Mouse (Mus musculus): Measurements from ENCODE around the gene Smyd3. TPM values are rescaled to one million over a fixed set of nuclear protein-coding genes. Genes with fewer than 3 reads are reported as not detected.
A peak's percentile ranks its signal among the peaks of the same experiment; 100 is the strongest.

Gene Smyd3
- polyA plus RNA-seq, 1 experiment from 2014 or later = 11.3 TPM

- H3K27ac ChIP-seq (replicated peaks in 1 of 2; ENCODE audit: control insufficient read depth in 1 of 2, insufficient read depth in 1 of 2, low read depth in 2 of 2, low read length in 2 of 2) = no peak overlapping the region
- H3K9me3 ChIP-seq (ENCODE audit: control insufficient read depth, low read length) = peaks cover 19% of the 10 kb centered on the region
- peaks cover 2 to 7% of the 10 kb centered on the region in 2 experiments; a peak in 3 of 4 replicates for H3K4me1 ChIP-seq (ENCODE audit: control insufficient read depth in 2 of 2, insufficient read depth in 2 of 2, low read length in 2 of 2)
- H3K9ac ChIP-seq (ENCODE audit: low read length) = no peak overlapping the region
- H3K27me3 ChIP-seq (ENCODE audit: control insufficient read depth, insufficient read depth, low read length) = no peaks in the 10 kb centered on the region
- H3K4me2 ChIP-seq (ENCODE audit: low read length) = no peak overlapping the region
- peak; percentile 39; the same call in 1 of the 2 replicates for ATAC-seq (ENCODE audit: insufficient number of reproducible peaks, insufficient read depth, low FRiP score, low read depth)
- H3K4me3 ChIP-seq (ENCODE audit: control insufficient read depth in 1 of 2, insufficient read depth in 1 of 2, low read depth in 1 of 2, low read length in 2 of 2) = no peak overlapping the region
- 50% methylated on average over 8 of the region's 8 CpGs for WGBS
- no peaks in the 10 kb centered on the region for H3K36me3 ChIP-seq (ENCODE audit: control insufficient read depth, insufficient read depth, low read length)
Observed at GRCm38 (mm10) chr1:179474776-179475175, 43.1 kb downstream of the Smyd3 start.

- Histone ChIP-seq H3K27me3 (ENCODE audit: control insufficient read depth, insufficient read depth, low read length) (no peaks in the 10 kb centered on the region), H3K9ac (ENCODE audit: low read length) (no peak overlapping the region), H3K4me3 (ENCODE audit: control insufficient read depth in 1 of 2, insufficient read depth in 1 of 2, low read depth in 1 of 2, low read length in 2 of 2) (no peak overlapping the region), H3K27ac (replicated peaks in 1 of 2; ENCODE audit: control insufficient read depth in 1 of 2, insufficient read depth in 1 of 2, low read depth in 2 of 2, low read length in 2 of 2) (no peak overlapping the region), H3K36me3 (ENCODE audit: control insufficient read depth, insufficient read depth, low read length) (no peaks in the 10 kb centered on the region), H3K9me3 (ENCODE audit: control insufficient read depth, low read length) (peaks cover 19% of the 10 kb centered on the region), H3K4me2 (ENCODE audit: low read length) (no peak overlapping the region), H3K4me1 (ENCODE audit: control insufficient read depth in 2 of 2, insufficient read depth in 2 of 2, low read length in 2 of 2) (peaks cover 2 to 7% of the 10 kb centered on the region in 2 experiments; a peak in 3 of 4 replicates)
- ATAC-seq (ENCODE audit: insufficient number of reproducible peaks, insufficient read depth, low FRiP score, low read depth) = no peak
- WGBS = 74% methylated on average over 17 of the region's 17 CpGs
Observed at GRCm38 (mm10) chr1:179473920-179474643, 43.8 kb downstream of the Smyd3 start.

DNA sequence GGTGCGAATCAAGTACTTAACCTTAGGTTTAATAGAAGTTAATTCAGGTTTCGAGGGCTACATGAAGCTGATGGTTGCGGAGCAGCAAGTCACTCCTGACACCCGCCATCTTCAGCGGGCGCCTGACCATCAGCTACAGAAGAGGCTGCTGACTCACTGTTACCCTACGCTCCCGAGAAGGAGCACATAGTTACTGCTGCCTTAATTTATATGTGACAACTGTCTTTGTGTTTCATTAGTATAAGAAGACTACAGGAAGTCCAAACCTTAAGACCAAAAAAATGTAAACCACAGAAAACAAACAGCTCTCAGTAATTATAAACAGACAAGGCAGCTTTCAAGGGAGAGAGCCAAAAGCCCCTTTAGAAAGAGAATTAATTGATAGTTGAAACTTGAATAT is 49.9 kb downstream of the Smyd3 start:
- Histone ChIP-seq H3K4me3 (ENCODE audit: control insufficient read depth in 1 of 2, insufficient read depth in 1 of 2, low read depth in 1 of 2, low read length in 2 of 2) (no peak overlapping the region), H3K36me3 (ENCODE audit: control insufficient read depth, insufficient read depth, low read length) (no peaks in the 10 kb centered on the region), H3K9ac (ENCODE audit: low read length) (no peak overlapping the region), H3K27ac (replicated peaks in 1 of 2; ENCODE audit: control insufficient read depth in 1 of 2, insufficient read depth in 1 of 2, low read depth in 2 of 2, low read length in 2 of 2) (no peak overlapping the region), H3K9me3 (ENCODE audit: control insufficient read depth, low read length) (peaks cover 21% of the 10 kb centered on the region), H3K4me2 (ENCODE audit: low read length) (no peak overlapping the region), H3K27me3 (ENCODE audit: control insufficient read depth, insufficient read depth, low read length) (no peaks in the 10 kb centered on the region), H3K4me1 (ENCODE audit: control insufficient read depth in 2 of 2, insufficient read depth in 2 of 2, low read length in 2 of 2) (no peaks in the 10 kb centered on the region)
- WGBS = 89% methylated on average over 8 of the region's 8 CpGs
- ATAC-seq (ENCODE audit: insufficient number of reproducible peaks, insufficient read depth, low FRiP score, low read depth) = no peak

DNA sequence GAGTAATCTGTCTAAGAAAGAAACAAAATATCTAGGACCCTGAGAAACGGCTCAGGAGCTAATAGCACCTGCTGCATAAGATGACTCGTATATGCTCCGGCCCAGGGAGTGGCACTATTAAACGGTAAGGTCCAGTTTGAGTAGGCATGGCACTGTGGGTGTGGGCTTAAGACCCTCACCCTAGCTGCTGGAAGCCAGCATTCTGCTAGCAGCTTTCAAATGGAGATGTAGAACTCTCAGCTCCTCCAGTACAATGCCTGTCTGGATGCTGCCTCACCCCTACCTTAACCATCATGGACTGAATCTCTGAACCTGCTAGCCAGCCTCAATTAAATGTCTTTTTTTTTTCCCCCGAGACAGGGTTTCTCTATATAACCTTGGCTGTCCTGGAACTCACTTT is 55.5 kb downstream of the Smyd3 start:
- Histone ChIP-seq H3K9me3 (ENCODE audit: control insufficient read depth, low read length) (peaks cover 3% of the 10 kb centered on the region), H3K27me3 (ENCODE audit: control insufficient read depth, insufficient read depth, low read length) (no peaks in the 10 kb centered on the region), H3K4me1 (ENCODE audit: control insufficient read depth in 2 of 2, insufficient read depth in 2 of 2, low read length in 2 of 2) (no peaks in the 10 kb centered on the region), H3K4me3 (ENCODE audit: control insufficient read depth in 1 of 2, insufficient read depth in 1 of 2, low read depth in 1 of 2, low read length in 2 of 2) (no peak overlapping the region), H3K36me3 (ENCODE audit: control insufficient read depth, insufficient read depth, low read length) (no peaks in the 10 kb centered on the region), H3K4me2 (ENCODE audit: low read length) (no peak overlapping the region), H3K27ac (replicated peaks in 1 of 2; ENCODE audit: control insufficient read depth in 1 of 2, insufficient read depth in 1 of 2, low read depth in 2 of 2, low read length in 2 of 2) (no peak overlapping the region), H3K9ac (ENCODE audit: low read length) (no peak overlapping the region)
- no peak for ATAC-seq (ENCODE audit: insufficient number of reproducible peaks, insufficient read depth, low FRiP score, low read depth)
- WGBS = 84% methylated on average over 5 of the region's 5 CpGs

- WGBS = 89% methylated on average over 22 of the region's 22 CpGs
- no peak overlapping the region for H3K9ac ChIP-seq (ENCODE audit: low read length)
- H3K4me1 ChIP-seq (ENCODE audit: control insufficient read depth in 2 of 2, insufficient read depth in 2 of 2, low read length in 2 of 2) = no peaks in the 10 kb centered on the region
- no peak for ATAC-seq (ENCODE audit: insufficient number of reproducible peaks, insufficient read depth, low FRiP score, low read depth)
- no peak overlapping the region for H3K27ac ChIP-seq (replicated peaks in 1 of 2; ENCODE audit: control insufficient read depth in 1 of 2, insufficient read depth in 1 of 2, low read depth in 2 of 2, low read length in 2 of 2)
- peaks cover 3% of the 10 kb centered on the region for H3K9me3 ChIP-seq (ENCODE audit: control insufficient read depth, low read length)
- H3K4me3 ChIP-seq (ENCODE audit: control insufficient read depth in 1 of 2, insufficient read depth in 1 of 2, low read depth in 1 of 2, low read length in 2 of 2) = no peak overlapping the region
- H3K27me3 ChIP-seq (ENCODE audit: control insufficient read depth, insufficient read depth, low read length) = no peaks in the 10 kb centered on the region
- no peak overlapping the region for H3K4me2 ChIP-seq (ENCODE audit: low read length)
- no peaks in the 10 kb centered on the region for H3K36me3 ChIP-seq (ENCODE audit: control insufficient read depth, insufficient read depth, low read length)
Observed at GRCm38 (mm10) chr1:179461019-179461814, 56.6 kb downstream of the Smyd3 start.

GRCm38 (mm10) chr1:179458987-179459368 is 58.9 kb downstream of the Smyd3 start:
- Histone ChIP-seq H3K9me3 (ENCODE audit: control insufficient read depth, low read length) (no peaks in the 10 kb centered on the region), H3K4me3 (ENCODE audit: control insufficient read depth in 1 of 2, insufficient read depth in 1 of 2, low read depth in 1 of 2, low read length in 2 of 2) (no peak overlapping the region), H3K4me2 (ENCODE audit: low read length) (no peak overlapping the region), H3K27me3 (ENCODE audit: control insufficient read depth, insufficient read depth, low read length) (no peaks in the 10 kb centered on the region), H3K4me1 (ENCODE audit: control insufficient read depth in 2 of 2, insufficient read depth in 2 of 2, low read length in 2 of 2) (peaks cover 8 to 10% of the 10 kb centered on the region in 2 experiments), H3K27ac (replicated peaks in 1 of 2; ENCODE audit: control insufficient read depth in 1 of 2, insufficient read depth in 1 of 2, low read depth in 2 of 2, low read length in 2 of 2) (peak overlapping the region in 1 of 2 experiments; percentile 37; a peak in 2 of 4 replicates), H3K36me3 (ENCODE audit: control insufficient read depth, insufficient read depth, low read length) (no peaks in the 10 kb centered on the region), H3K9ac (ENCODE audit: low read length) (no peak overlapping the region)
- WGBS = 79% methylated on average over 10 of the region's 10 CpGs
- ATAC-seq (ENCODE audit: insufficient number of reproducible peaks, insufficient read depth, low FRiP score, low read depth) = no peak

DNA sequence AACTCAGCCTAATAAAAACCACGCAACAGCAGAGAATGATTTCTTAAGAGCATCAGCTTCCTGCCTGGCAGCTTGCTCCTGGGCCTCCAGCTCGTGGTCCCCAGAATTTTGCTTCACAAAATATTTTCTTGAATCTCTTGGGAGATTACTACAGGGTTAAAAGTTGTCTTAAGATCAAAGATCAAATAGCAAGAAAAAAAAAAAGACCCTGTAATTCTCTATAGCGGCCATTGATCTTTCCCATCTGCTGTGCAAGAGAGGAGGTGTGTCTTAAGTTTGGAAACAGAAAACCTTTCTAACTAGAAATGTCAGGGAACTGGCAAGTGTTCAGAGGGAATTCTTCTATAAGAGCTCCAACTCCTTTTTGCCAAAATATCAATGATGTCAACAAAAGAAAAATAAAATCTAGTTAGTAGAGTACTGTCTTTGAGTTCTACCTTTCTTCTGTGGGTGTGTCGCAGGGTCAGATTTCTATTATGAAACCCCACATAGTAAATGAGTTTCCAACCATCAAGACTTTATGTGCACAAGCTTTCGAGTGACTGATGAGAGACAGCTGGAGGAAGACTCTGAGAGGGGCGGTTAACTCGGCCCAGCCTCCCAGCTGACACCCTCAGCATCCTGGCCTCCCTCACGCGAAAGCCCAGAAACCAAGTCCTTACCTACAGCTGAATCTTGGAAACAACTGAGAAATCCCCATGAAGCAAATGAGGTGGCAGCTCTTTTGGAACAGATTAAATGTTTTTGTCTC is 59.4 kb downstream of the Smyd3 start:
- no peaks in the 10 kb centered on the region for H3K9me3 ChIP-seq (ENCODE audit: control insufficient read depth, low read length)
- H3K27ac ChIP-seq (replicated peaks in 1 of 2; ENCODE audit: control insufficient read depth in 1 of 2, insufficient read depth in 1 of 2, low read depth in 2 of 2, low read length in 2 of 2) = peak overlapping the region in 1 of 2 experiments; percentile 37; a peak in 1 of 4 replicates
- H3K36me3 ChIP-seq (ENCODE audit: control insufficient read depth, insufficient read depth, low read length) = no peaks in the 10 kb centered on the region
- no peak overlapping the region for H3K9ac ChIP-seq (ENCODE audit: low read length)
- H3K4me1 ChIP-seq (ENCODE audit: control insufficient read depth in 2 of 2, insufficient read depth in 2 of 2, low read length in 2 of 2) = peaks cover 11 to 14% of the 10 kb centered on the region in 2 experiments
- H3K27me3 ChIP-seq (ENCODE audit: control insufficient read depth, insufficient read depth, low read length) = no peaks in the 10 kb centered on the region
- ATAC-seq (ENCODE audit: insufficient number of reproducible peaks, insufficient read depth, low FRiP score, low read depth) = no peak
- H3K4me2 ChIP-seq (ENCODE audit: low read length) = no peak overlapping the region
- H3K4me3 ChIP-seq (ENCODE audit: control insufficient read depth in 1 of 2, insufficient read depth in 1 of 2, low read depth in 1 of 2, low read length in 2 of 2) = no peak overlapping the region
- WGBS = 72% methylated on average over 9 of the region's 9 CpGs

Data from heart, embryonic 14.5 days (tissue).